Mouse (Mus musculus): ENCODE measurements around the gene Fam160a1.

- no peak for TF ChIP-seq CTCF (IDR thresholded peaks at IDR 0.05; ENCODE audit: borderline replicate concordance, insufficient read depth, low read depth, low read length)
- no peak for TF ChIP-seq POLR2A (IDR thresholded peaks at IDR 0.05; ENCODE audit: borderline replicate concordance, insufficient read depth, low read length)
These were observed 150.4 kb downstream of the Fam160a1 start for GRCm38 (mm10) chr3:85666736-85667135.

All from cerebellum, adult 2 months (tissue).